ENCODE assay signal across 48 mouse cellular contexts in genomic region chr3:93273223-93273622, GRCm38 (mm10). TPM values are rescaled to one million over a fixed set of nuclear protein-coding genes. Genes with fewer than 3 reads are reported as not detected.
"Had no signal": no experiment of that assay in that cellular context is flagged by ENCODE, and none has a peak within 500 bp of the region (broad histone marks: within the 10 kb centered on the region; RNA-seq: fewer than 3 reads in every experiment).

Gene Flg, plus strand, starts transcription at chr3:93273523.

- H3K9ac ChIP-seq: heart, embryonic 12.5 days; heart, embryonic 13.5 days; heart, embryonic 15.5 days; hindbrain, embryonic 12.5 days; hindbrain, embryonic 13.5 days; hindbrain, embryonic 14.5 days; hindbrain, embryonic 15.5 days; intestine, embryonic 15.5 days; kidney, embryonic 15.5 days had no signal

- H3K36me3 ChIP-seq: heart, embryonic 12.5 days; heart, embryonic 13.5 days; heart, embryonic 15.5 days; hindbrain, embryonic 10.5 days; hindbrain, embryonic 12.5 days; hindbrain, embryonic 13.5 days; hindbrain, embryonic 15.5 days; intestine, embryonic 15.5 days; kidney, embryonic 15.5 days had no signal

- H3K4me1 ChIP-seq: heart, embryonic 12.5 days; heart, embryonic 13.5 days; heart, embryonic 15.5 days; hindbrain, embryonic 10.5 days; hindbrain, embryonic 12.5 days; hindbrain, embryonic 13.5 days; hindbrain, embryonic 15.5 days; intestine, embryonic 15.5 days; kidney, embryonic 15.5 days had no signal

- H3K27ac ChIP-seq: heart, embryonic 13.5 days; heart, embryonic 15.5 days; hindbrain, embryonic 10.5 days; hindbrain, embryonic 12.5 days; hindbrain, embryonic 13.5 days; hindbrain, embryonic 14.5 days; hindbrain, embryonic 15.5 days; hindbrain, postnatal 0 days; intestine, embryonic 15.5 days; kidney, embryonic 15.5 days; kidney, postnatal 0 days; layer of hippocampus, adult 2 months; left cerebral cortex, adult 2 months had no signal

- H3K9me3 ChIP-seq: heart, embryonic 12.5 days; heart, embryonic 13.5 days; heart, embryonic 15.5 days; hindbrain, embryonic 10.5 days; hindbrain, embryonic 12.5 days; hindbrain, embryonic 13.5 days; hindbrain, embryonic 15.5 days; intestine, embryonic 15.5 days; kidney, embryonic 15.5 days had no signal

- ATAC-seq: hindbrain, embryonic 16.5 days; hindbrain, postnatal 0 days; inflammation-experienced regulatory T-cells, adult 6 months; intestine, embryonic 15.5 days; intestine, embryonic 16.5 days; intestine, postnatal 0 days had no signal

- H3K4me3 ChIP-seq: heart, embryonic 12.5 days; heart, embryonic 13.5 days; heart, embryonic 15.5 days; hindbrain, embryonic 10.5 days; hindbrain, embryonic 12.5 days; hindbrain, embryonic 13.5 days; hindbrain, embryonic 15.5 days; intestine, embryonic 15.5 days; kidney, embryonic 15.5 days; layer of hippocampus, adult 2 months; left cerebral cortex, adult 2 months had no signal

- H3K27me3 ChIP-seq: heart, embryonic 12.5 days; heart, embryonic 13.5 days; heart, embryonic 15.5 days; hindbrain, embryonic 12.5 days; hindbrain, embryonic 13.5 days; hindbrain, embryonic 15.5 days; intestine, embryonic 15.5 days; kidney, embryonic 15.5 days had no signal

- H3K4me2 ChIP-seq: heart, embryonic 11.5 days; heart, embryonic 12.5 days; heart, embryonic 13.5 days; heart, embryonic 15.5 days; hindbrain, embryonic 12.5 days; hindbrain, embryonic 13.5 days; hindbrain, embryonic 14.5 days; hindbrain, embryonic 15.5 days; intestine, embryonic 15.5 days; kidney, embryonic 15.5 days had no signal

- DNase-seq: heart, postnatal 10 days; heart, postnatal 14 days; heart, postnatal 36 days; heart, postnatal 4 days; kidney, adult 11 months; kidney, adult 18-20 months; kidney, adult 2 months; kidney, adult 8-10 months; kidney, adult 9 months; kidney, postnatal 10 days; kidney, postnatal 14 days; kidney, postnatal 25 days; kidney, postnatal 36 days; kidney, postnatal 4 days; layer of hippocampus, adult 9-11 months; layer of hippocampus, postnatal 36 days had no signal

RNA-seq across cellular contexts. Expression of gene Flg, which starts in this region (rescaled TPM):
- total RNA-seq: heart, postnatal 10 days; heart, postnatal 25 days; heart, postnatal 36 days; heart, postnatal 4 days; hematopoietic stem cell, adult 5-6 weeks; hindbrain, postnatal 0 days; layer of hippocampus, adult 18-20 months; layer of hippocampus, adult 2 months; layer of hippocampus, adult 8-10 months; layer of hippocampus, postnatal 10 days; layer of hippocampus, postnatal 14 days; layer of hippocampus, postnatal 25 days; layer of hippocampus, postnatal 36 days; left cerebral cortex, adult 18-20 months; left cerebral cortex, adult 2 months had no signal
- polyA plus RNA-seq: heart, embryonic 11.5 days; heart, embryonic 12.5 days; heart, embryonic 13.5 days; heart, embryonic 14.5 days; heart, embryonic 15.5 days; heart, embryonic 16.5 days; heart, postnatal 0 days; hindbrain, embryonic 10.5 days; hindbrain, embryonic 11.5 days; hindbrain, embryonic 12.5 days; hindbrain, embryonic 13.5 days; hindbrain, embryonic 14.5 days; hindbrain, embryonic 15.5 days; hindbrain, embryonic 16.5 days; hindbrain, postnatal 0 days; inflammation-experienced regulatory T-cells, adult 6 months; intestine, embryonic 14.5 days; intestine, embryonic 15.5 days; intestine, embryonic 16.5 days; intestine, postnatal 0 days; kidney, adult 2 months had no signal
